Mouse (Mus musculus): Measurements from ENCODE around the gene Foxp4. TPM values are rescaled to one million over a fixed set of nuclear protein-coding genes. Genes with fewer than 3 reads are reported as not detected.

Foxp4 gene
- total and polyA plus RNA-seq, 3 experiments = 7.1 to 50.5 TPM; not detected in 1

DNA sequence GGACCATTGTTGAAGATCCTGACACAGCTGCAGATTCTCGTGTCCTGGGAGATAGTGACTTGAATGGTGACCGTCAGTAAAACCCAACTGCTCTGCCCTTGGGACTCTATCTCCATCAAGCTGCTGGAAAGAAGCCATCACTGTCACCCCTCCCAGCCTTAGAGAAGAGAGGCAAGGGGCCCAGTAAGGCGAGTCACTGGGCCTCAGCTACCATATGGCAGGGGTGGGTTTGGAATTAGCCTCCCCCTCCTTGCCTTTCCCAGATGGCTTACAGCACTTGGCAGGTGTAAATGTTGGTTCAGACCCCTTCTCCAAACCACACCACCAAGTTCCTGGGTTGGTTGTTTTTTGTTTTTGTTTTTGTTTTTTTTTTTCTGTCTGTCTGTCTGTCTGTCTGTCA is 21.7 kb upstream of the Foxp4 start:
- no peaks in the 10 kb centered on the region for H3K79me2 ChIP-seq (ENCODE audit: control insufficient read depth, insufficient read depth, low read length, poor library complexity)
- H3K4me3 ChIP-seq (ENCODE audit: control insufficient read depth in 1 of 2, insufficient read depth in 1 of 2, low read depth in 2 of 2, low read length in 2 of 2) = no peak overlapping the region
- no peak for TF ChIP-seq SIN3A (IDR thresholded peaks at IDR 0.05; ENCODE audit: low read length)
- TF ChIP-seq HCFC1 (IDR thresholded peaks at IDR 0.05; ENCODE audit: low read depth, low read length) = no peak
- no peak for TF ChIP-seq UBTF (IDR thresholded peaks at IDR 0.05; ENCODE audit: borderline replicate concordance, insufficient read depth, low read depth, low read length)
- no peak for TF ChIP-seq MAFK (IDR thresholded peaks at IDR 0.05; ENCODE audit: borderline replicate concordance, low read depth, low read length)
- TF ChIP-seq ZMIZ1 (IDR thresholded peaks at IDR 0.05; ENCODE audit: low read depth, low read length) = no peak
- TF ChIP-seq MYC (IDR thresholded peaks at IDR 0.05; ENCODE audit: low read depth, low read length) = no peak
- TF ChIP-seq CHD2 (IDR thresholded peaks at IDR 0.05; ENCODE audit: low read length) = no peak
- no peak for TF ChIP-seq MXI1 (IDR thresholded peaks at IDR 0.05; ENCODE audit: low read depth, low read length)
- TF ChIP-seq RCOR1 (IDR thresholded peaks at IDR 0.05; ENCODE audit: low read depth, low read length) = no peak
- TF ChIP-seq TAL1 (IDR thresholded peaks at IDR 0.05; ENCODE audit: low read length) = no peak
- no peak for TF ChIP-seq USF2 (IDR thresholded peaks at IDR 0.05; ENCODE audit: borderline replicate concordance in 1 of 2, insufficient read depth in 1 of 2, low read depth in 1 of 2, low read length in 2 of 2)
- no peak for TF ChIP-seq SMC3 (IDR thresholded peaks at IDR 0.05; ENCODE audit: low read depth, low read length)
- TF ChIP-seq USF1 (IDR thresholded peaks at IDR 0.05; ENCODE audit: low read depth, low read length) = no peak
- TF ChIP-seq BHLHE40 (IDR thresholded peaks at IDR 0.05; ENCODE audit: borderline replicate concordance, low read depth, low read length) = no peak
- TF ChIP-seq TCF12 (IDR thresholded peaks at IDR 0.05; ENCODE audit: low read depth, low read length) = no peak
- TF ChIP-seq JUND (IDR thresholded peaks at IDR 0.05; ENCODE audit: low read depth, low read length) = no peak
- TF ChIP-seq ZNF384 (IDR thresholded peaks at IDR 0.05; ENCODE audit: low read depth, low read length) = no peak
- TF ChIP-seq E2F4 (IDR thresholded peaks at IDR 0.05; ENCODE audit: borderline replicate concordance, low read depth, low read length) = no peak
- H3K36me3 ChIP-seq (ENCODE audit: control insufficient read depth in 1 of 2, insufficient read depth in 2 of 2, low read length in 2 of 2) = peaks cover 0 to 4% of the 10 kb centered on the region in 2 experiments; a peak in 2 of 4 replicates
- H3K9ac ChIP-seq (ENCODE audit: control insufficient read depth, low read depth, low read length, poor library complexity, severe bottlenecking) = no peak overlapping the region
- H3K9me3 ChIP-seq (replicated peaks; ENCODE audit: insufficient read depth, low read length) = no peaks in the 10 kb centered on the region
- H3K27ac ChIP-seq (ENCODE audit: control insufficient read depth, low read depth, low read length) = no peak overlapping the region
- no peaks in the 10 kb centered on the region for H3K27me3 ChIP-seq (ENCODE audit: control insufficient read depth in 1 of 2, insufficient read depth in 2 of 2, low read length in 2 of 2)
- H3K4me1 ChIP-seq (ENCODE audit: control insufficient read depth in 1 of 2, insufficient read depth in 2 of 2, low read length in 2 of 2) = peaks cover 7 to 19% of the 10 kb centered on the region in 2 experiments; a peak in 3 of 4 replicates
- no peak for DNase-seq (ENCODE audit: low read depth, low spot score)

- no peak overlapping the region for H3K4me3 ChIP-seq (ENCODE audit: control insufficient read depth in 1 of 2, insufficient read depth in 1 of 2, low read depth in 2 of 2, low read length in 2 of 2)
Observed at GRCm38 (mm10) chr17:47943103-47943870, 18.8 kb upstream of the Foxp4 start.

More at GRCm38 (mm10) chr17:47943103-47943870, 18.8 kb upstream of the Foxp4 start:
- TF ChIP-seq MYC (IDR thresholded peaks at IDR 0.05; ENCODE audit: low read depth, low read length) = no peak
- peak; percentile 61; the same call in 1 of the 2 replicates for TF ChIP-seq GATA1 (IDR thresholded peaks at IDR 0.05; ENCODE audit: low read depth, low read length)
- peak; percentile 52 for TF ChIP-seq MXI1 (IDR thresholded peaks at IDR 0.05; ENCODE audit: low read depth, low read length)
- no peak for TF ChIP-seq POLR2A (IDR thresholded peaks at IDR 0.05; ENCODE audit: control insufficient read depth in 1 of 2, insufficient read depth in 1 of 2, low read depth in 1 of 2, low read length in 2 of 2, poor library complexity in 1 of 2)
- TF ChIP-seq SIN3A (IDR thresholded peaks at IDR 0.05; ENCODE audit: low read length) = peak; percentile 76
- peak; percentile 42; the same call in 1 of the 2 replicates for TF ChIP-seq MAX (IDR thresholded peaks at IDR 0.05; ENCODE audit: low read length)
- peak; percentile 30; the same call in 1 of the 2 replicates for TF ChIP-seq TCF12 (IDR thresholded peaks at IDR 0.05; ENCODE audit: low read depth, low read length)
- TF ChIP-seq ETS1 (IDR thresholded peaks at IDR 0.05; ENCODE audit: low read depth, low read length) = peak; percentile 78
- no peak; a peak in 2 of 4 replicates for TF ChIP-seq EP300 (IDR thresholded peaks at IDR 0.05; ENCODE audit: low read depth in 1 of 2, low read length in 2 of 2)
- TF ChIP-seq TAL1 (IDR thresholded peaks at IDR 0.05; ENCODE audit: low read length) = peak; percentile 19; the same call in 1 of the 2 replicates
- 0 out of 2 replicates have a peak, but pooled peaks have one; percentile 31 for TF ChIP-seq ZNF384 (IDR thresholded peaks at IDR 0.05; ENCODE audit: low read depth, low read length)
- Histone ChIP-seq H3K27me3 (ENCODE audit: control insufficient read depth in 1 of 2, insufficient read depth in 2 of 2, low read length in 2 of 2) (no peaks in the 10 kb centered on the region), H3K9ac (ENCODE audit: control insufficient read depth, low read depth, low read length, poor library complexity, severe bottlenecking) (0 out of 2 replicates have a peak overlapping the region, but pooled peaks have one; percentile 16), H3K27ac (ENCODE audit: control insufficient read depth, low read depth, low read length) (peak overlapping the region; percentile 37), H3K4me1 (ENCODE audit: control insufficient read depth in 1 of 2, insufficient read depth in 2 of 2, low read length in 2 of 2) (peaks cover 9 to 26% of the 10 kb centered on the region in 2 experiments), H3K9me3 (replicated peaks; ENCODE audit: insufficient read depth, low read length) (no peaks in the 10 kb centered on the region), H3K79me2 (ENCODE audit: control insufficient read depth, insufficient read depth, low read length, poor library complexity) (no peaks in the 10 kb centered on the region), H3K36me3 (ENCODE audit: control insufficient read depth in 1 of 2, insufficient read depth in 2 of 2, low read length in 2 of 2) (peaks cover 0 to 15% of the 10 kb centered on the region in 2 experiments; a peak in 2 of 4 replicates)
- DNase-seq (ENCODE audit: low read depth, low spot score) = peak; percentile 74
